Mouse (Mus musculus): ENCODE measurements at regions not wholly inside any gene's neighbourhood (a gene's known extent, or its start where the extent isn't known, plus 50 kb on each side); places are given as distances from the start of the nearest gene placed in this dataset.

DNA sequence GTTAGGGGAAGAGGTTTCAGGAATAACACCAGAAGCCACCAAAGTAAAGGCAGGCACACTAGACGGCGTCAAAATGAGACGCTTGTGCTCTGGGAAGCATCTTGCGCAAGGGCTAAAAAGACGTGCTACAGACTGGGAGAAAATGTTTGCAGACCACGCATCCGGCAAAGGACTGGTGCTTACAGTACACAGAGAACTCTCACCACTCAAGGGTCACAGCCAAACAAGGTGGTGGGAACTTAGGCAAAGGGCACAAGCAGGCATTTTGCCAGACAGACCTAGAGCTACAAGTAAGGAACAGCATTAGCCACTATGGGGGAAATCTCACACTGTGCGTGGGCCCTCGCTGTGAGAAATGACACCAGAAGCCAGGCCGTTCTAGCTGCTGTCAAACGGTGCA is 62.5 kb downstream of the Cryaa start:
- TF ChIP-seq CTCF (IDR thresholded peaks at IDR 0.05; ENCODE audit: insufficient read depth, low read depth, low read length) (no peak), POLR2A (IDR thresholded peaks at IDR 0.05; ENCODE audit: insufficient read depth, low read depth, low read length) (no peak)

Measured in olfactory bulb, adult 2 months (tissue).